Mouse (Mus musculus): ENCODE measurements at regions not wholly inside any gene's neighbourhood (a gene's known extent, or its start where the extent isn't known, plus 50 kb on each side); places are given as distances from the start of the nearest gene placed in this dataset.

DNA sequence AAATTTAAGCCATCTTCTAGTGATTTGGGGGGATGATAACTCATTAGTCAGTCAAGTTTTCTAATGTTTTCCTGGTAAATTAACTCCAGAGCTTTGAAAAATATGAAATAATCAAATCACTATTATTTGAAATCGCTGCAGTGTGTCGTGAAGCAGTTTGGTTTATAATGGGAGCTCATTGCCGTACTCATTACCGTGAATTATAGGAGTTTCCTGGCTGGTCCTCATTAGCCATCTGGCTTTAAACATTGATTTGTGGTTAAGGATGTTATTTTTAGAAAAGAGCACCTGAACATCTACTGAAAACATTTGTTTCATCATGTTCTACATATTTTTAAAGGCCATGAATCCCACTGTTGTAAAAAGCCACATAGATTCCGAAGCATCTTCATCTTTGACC, 94.8 kb upstream of the Pja2 start:
- no peak for TF ChIP-seq GATA1 (IDR thresholded peaks at IDR 0.05; ENCODE audit: borderline replicate concordance, low read length)
- no peaks in the 10 kb centered on the region for H3K27me3 ChIP-seq (replicated peaks)
- H3K36me3 ChIP-seq (replicated peaks; ENCODE audit: low read length), result no peaks in the 10 kb centered on the region
- H3K4me3 ChIP-seq (replicated peaks), result no peak overlapping the region
- H3K9me3 ChIP-seq, result peaks cover 4% of the 10 kb centered on the region; the same call in 1 of the 2 replicates
- no peaks in the 10 kb centered on the region for H3K4me1 ChIP-seq

- no peak overlapping the region for H3K4me3 ChIP-seq (replicated peaks)
These were observed 107.9 kb upstream of the Pja2 start for GRCm38 (mm10) chr17:64439571-64439970.

GRCm38 (mm10) chr17:64454736-64455135, 123.0 kb upstream of the Pja2 start:
- TF ChIP-seq GATA1 (IDR thresholded peaks at IDR 0.05; ENCODE audit: borderline replicate concordance, low read length) (no peak), FLI1 (IDR thresholded peaks at IDR 0.05; ENCODE audit: low read length) (no peak)
- Histone ChIP-seq H3K4me1 (no peaks in the 10 kb centered on the region), H3K27me3 (replicated peaks) (no peaks in the 10 kb centered on the region), H3K4me3 (replicated peaks) (no peak overlapping the region), H3K36me3 (replicated peaks; ENCODE audit: low read length) (no peaks in the 10 kb centered on the region), H3K9me3 (peaks cover 14% of the 10 kb centered on the region)

More at GRCm38 (mm10) chr17:64439571-64439970, 107.9 kb upstream of the Pja2 start:
- Histone ChIP-seq H3K4me1 (no peaks in the 10 kb centered on the region), H3K27me3 (replicated peaks) (no peaks in the 10 kb centered on the region), H3K36me3 (replicated peaks; ENCODE audit: low read length) (no peaks in the 10 kb centered on the region), H3K9me3 (peaks cover 13% of the 10 kb centered on the region)
- TF ChIP-seq FLI1 (IDR thresholded peaks at IDR 0.05; ENCODE audit: low read length) (no peak), GATA1 (IDR thresholded peaks at IDR 0.05; ENCODE audit: borderline replicate concordance, low read length) (no peak)

- TF ChIP-seq FLI1 (IDR thresholded peaks at IDR 0.05; ENCODE audit: low read length) (no peak), GATA1 (IDR thresholded peaks at IDR 0.05; ENCODE audit: borderline replicate concordance, low read length) (no peak)
- Histone ChIP-seq H3K36me3 (replicated peaks; ENCODE audit: low read length) (no peaks in the 10 kb centered on the region), H3K4me3 (replicated peaks) (no peak overlapping the region), H3K9me3 (peaks cover 8% of the 10 kb centered on the region), H3K27me3 (replicated peaks) (peaks cover 3% of the 10 kb centered on the region), H3K4me1 (no peaks in the 10 kb centered on the region)
These were observed 134.3 kb upstream of the Man2a1 start for GRCm38 (mm10) chr17:64466273-64466672.

DNA sequence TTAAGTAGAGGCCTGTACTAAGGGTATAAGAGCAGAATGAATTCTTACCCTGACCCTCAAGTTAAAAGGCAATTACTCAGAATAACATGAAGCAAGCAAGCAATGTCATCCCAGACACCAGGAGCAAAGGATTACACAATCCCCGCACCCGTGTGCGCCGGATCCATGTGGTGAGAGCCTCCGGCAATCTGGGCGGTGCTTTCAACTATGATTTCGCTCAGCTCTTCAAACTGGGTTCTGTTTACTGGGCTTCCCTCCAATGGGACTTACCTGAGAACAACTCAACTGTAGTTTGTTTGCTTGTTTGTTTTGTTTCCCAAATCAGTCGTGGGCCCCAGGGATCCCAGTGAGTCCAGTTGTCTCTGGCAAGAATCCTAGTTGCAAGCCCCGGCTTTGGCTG, 133.8 kb upstream of the Man2a1 start:
- peaks cover 3% of the 10 kb centered on the region; the same call in 1 of the 2 replicates for H3K4me1 ChIP-seq

GRCm38 (mm10) chr17:64467297-64467696, 133.2 kb upstream of the Man2a1 start:
- Histone ChIP-seq H3K36me3 (replicated peaks; ENCODE audit: low read length) (no peaks in the 10 kb centered on the region), H3K4me3 (replicated peaks) (no peak overlapping the region), H3K4me1 (peaks cover 3% of the 10 kb centered on the region; the same call in 1 of the 2 replicates), H3K9me3 (peaks cover 8% of the 10 kb centered on the region), H3K27me3 (replicated peaks) (peaks cover 3% of the 10 kb centered on the region)
- TF ChIP-seq FLI1 (IDR thresholded peaks at IDR 0.05; ENCODE audit: low read length) (no peak), GATA1 (IDR thresholded peaks at IDR 0.05; ENCODE audit: borderline replicate concordance, low read length) (no peak)

More for the DNA sequence above, 133.8 kb upstream of the Man2a1 start:
- Histone ChIP-seq H3K27me3 (replicated peaks) (peaks cover 3% of the 10 kb centered on the region), H3K36me3 (replicated peaks; ENCODE audit: low read length) (no peaks in the 10 kb centered on the region), H3K4me3 (replicated peaks) (no peak overlapping the region), H3K9me3 (peaks cover 8% of the 10 kb centered on the region)
- TF ChIP-seq FLI1 (IDR thresholded peaks at IDR 0.05; ENCODE audit: low read length) (no peak), GATA1 (IDR thresholded peaks at IDR 0.05; ENCODE audit: borderline replicate concordance, low read length) (no peak)

GRCm38 (mm10) chr17:64469754-64470400, 130.7 kb upstream of the Man2a1 start:
- H3K4me3 ChIP-seq (replicated peaks), result no peak overlapping the region
- no peaks in the 10 kb centered on the region for H3K36me3 ChIP-seq (replicated peaks; ENCODE audit: low read length)
- peaks cover 8% of the 10 kb centered on the region for H3K9me3 ChIP-seq
- peaks cover 3% of the 10 kb centered on the region for H3K27me3 ChIP-seq (replicated peaks)
- TF ChIP-seq FLI1 (IDR thresholded peaks at IDR 0.05; ENCODE audit: low read length) (no peak), GATA1 (IDR thresholded peaks at IDR 0.05; ENCODE audit: borderline replicate concordance, low read length) (no peak)
- peaks cover 3% of the 10 kb centered on the region; the same call in 1 of the 2 replicates for H3K4me1 ChIP-seq

- peaks cover 9% of the 10 kb centered on the region; the same call in 1 of the 2 replicates for H3K9me3 ChIP-seq
- H3K36me3 ChIP-seq (replicated peaks; ENCODE audit: low read length), result no peaks in the 10 kb centered on the region
- no peak overlapping the region for H3K4me3 ChIP-seq (replicated peaks)
- TF ChIP-seq FLI1 (IDR thresholded peaks at IDR 0.05; ENCODE audit: low read length), result no peak
- TF ChIP-seq GATA1 (IDR thresholded peaks at IDR 0.05; ENCODE audit: borderline replicate concordance, low read length), result no peak
- H3K27me3 ChIP-seq (replicated peaks), result no peaks in the 10 kb centered on the region
- no peaks in the 10 kb centered on the region for H3K4me1 ChIP-seq
These were observed 119.9 kb upstream of the Man2a1 start for GRCm38 (mm10) chr17:64480607-64481038.

DNA sequence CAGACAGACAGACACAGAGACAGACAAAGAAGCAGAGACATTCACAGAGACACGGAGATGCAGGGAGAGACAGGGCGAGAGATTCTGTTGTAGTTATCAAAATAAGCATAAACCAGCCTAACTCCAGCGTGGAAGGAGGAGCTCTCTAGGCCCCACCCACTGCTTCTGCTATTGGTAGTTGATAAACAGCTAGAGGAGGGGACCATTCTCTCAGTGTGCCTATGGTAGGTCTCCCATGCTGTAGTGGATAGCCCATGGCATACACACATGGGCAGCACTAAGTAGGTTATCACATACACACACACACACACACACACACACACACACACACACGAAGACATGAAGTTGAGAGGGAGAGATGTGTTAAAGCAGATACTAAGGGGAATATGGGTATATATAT, 115.7 kb upstream of the Man2a1 start:
- no peaks in the 10 kb centered on the region for H3K36me3 ChIP-seq (replicated peaks; ENCODE audit: low read length)
- H3K4me3 ChIP-seq (replicated peaks), result no peak overlapping the region
- H3K27me3 ChIP-seq (replicated peaks), result no peaks in the 10 kb centered on the region
- peaks cover 9% of the 10 kb centered on the region; the same call in 1 of the 2 replicates for H3K9me3 ChIP-seq
- no peak for TF ChIP-seq FLI1 (IDR thresholded peaks at IDR 0.05; ENCODE audit: low read length)
- no peaks in the 10 kb centered on the region for H3K4me1 ChIP-seq

- TF ChIP-seq FLI1 (IDR thresholded peaks at IDR 0.05; ENCODE audit: low read length), result no peak
- TF ChIP-seq GATA1 (IDR thresholded peaks at IDR 0.05; ENCODE audit: borderline replicate concordance, low read length), result no peak
- Histone ChIP-seq H3K9me3 (peaks cover 8% of the 10 kb centered on the region; the same call in 1 of the 2 replicates), H3K4me3 (replicated peaks) (no peak overlapping the region), H3K4me1 (no peaks in the 10 kb centered on the region; the same call in 1 of the 2 replicates), H3K27me3 (replicated peaks) (no peaks in the 10 kb centered on the region), H3K36me3 (replicated peaks; ENCODE audit: low read length) (no peaks in the 10 kb centered on the region)
These were observed 110.7 kb upstream of the Man2a1 start for GRCm38 (mm10) chr17:64489769-64490335.

Measured in megakaryocyte, embryonic 14.5 days (primary cell).